Mouse (Mus musculus) gastrocnemius, postnatal 25 days (tissue): ENCODE measurements around the gene Anapc15-ps. TPM values are rescaled to one million over a fixed set of nuclear protein-coding genes. Genes with fewer than 3 reads are reported as not detected.

Experiments used
- DNase-seq: peaks from one replicate; pipeline ENCODE4 v3.0.0; 2022
- total RNA-seq, 2 experiments: library from RNA; stranded (reverse); gene quantifications; 1 replicate in 1 of 2; 2 replicates in 1 of 2; pipeline ENCODE4 v1.2.3; 2021

Gene Anapc15-ps
- total RNA-seq, 2 experiments from 2014 or later, result not detected

- DNase-seq, result no peak
Observed at GRCm38 (mm10) chr10:95689833-95690232, 16.6 kb upstream of the Anapc15-ps start.

- DNase-seq, result no peak
Observed at GRCm38 (mm10) chr10:95689058-95689457, 15.8 kb upstream of the Anapc15-ps start.

- peak; percentile 53 for DNase-seq
Observed at GRCm38 (mm10) chr10:95687558-95688141, 14.4 kb upstream of the Anapc15-ps start.

GRCm38 (mm10) chr10:95686041-95686440 is 12.8 kb upstream of the Anapc15-ps start:
- DNase-seq, result no peak

- DNase-seq, result no peak
Observed at GRCm38 (mm10) chr10:95684782-95685555, 11.7 kb upstream of the Anapc15-ps start.

GRCm38 (mm10) chr10:95684250-95684649 is 11.0 kb upstream of the Anapc15-ps start:
- no peak for DNase-seq

- DNase-seq, result no peak
Observed at GRCm38 (mm10) chr10:95683735-95684134, 10.5 kb upstream of the Anapc15-ps start.

- DNase-seq, result no peak
Observed at GRCm38 (mm10) chr10:95682964-95683363, 9.7 kb upstream of the Anapc15-ps start.

- no peak for DNase-seq
Observed at GRCm38 (mm10) chr10:95682091-95682740, 9.0 kb upstream of the Anapc15-ps start.

- DNase-seq, result no peak
Observed at GRCm38 (mm10) chr10:95681481-95681880, 8.2 kb upstream of the Anapc15-ps start.

GRCm38 (mm10) chr10:95681058-95681440 is 7.8 kb upstream of the Anapc15-ps start:
- DNase-seq, result no peak

- peak; percentile 35 for DNase-seq
Observed at GRCm38 (mm10) chr10:95680153-95681057, 7.2 kb upstream of the Anapc15-ps start.

GRCm38 (mm10) chr10:95679131-95679530 is 5.9 kb upstream of the Anapc15-ps start:
- no peak for DNase-seq

- no peak for DNase-seq
Observed at GRCm38 (mm10) chr10:95678661-95679060, 5.4 kb upstream of the Anapc15-ps start.

- no peak for DNase-seq
Observed at GRCm38 (mm10) chr10:95678241-95678640, 5.0 kb upstream of the Anapc15-ps start.

- peak; percentile 75 for DNase-seq
Observed at GRCm38 (mm10) chr10:95677356-95678109, 4.3 kb upstream of the Anapc15-ps start.

GRCm38 (mm10) chr10:95676991-95677355 is 3.7 kb upstream of the Anapc15-ps start:
- DNase-seq, result no peak

- DNase-seq, result no peak
Observed at GRCm38 (mm10) chr10:95676387-95676786, 3.1 kb upstream of the Anapc15-ps start.

GRCm38 (mm10) chr10:95670781-95671780 is 2.2 kb downstream of the Anapc15-ps start:
- peak; percentile 52 for DNase-seq

- DNase-seq, result no peak
Observed at GRCm38 (mm10) chr10:95669872-95670271, 3.4 kb downstream of the Anapc15-ps start.
